Mouse (Mus musculus): ENCODE measurements around the gene Mast4.

DNA sequence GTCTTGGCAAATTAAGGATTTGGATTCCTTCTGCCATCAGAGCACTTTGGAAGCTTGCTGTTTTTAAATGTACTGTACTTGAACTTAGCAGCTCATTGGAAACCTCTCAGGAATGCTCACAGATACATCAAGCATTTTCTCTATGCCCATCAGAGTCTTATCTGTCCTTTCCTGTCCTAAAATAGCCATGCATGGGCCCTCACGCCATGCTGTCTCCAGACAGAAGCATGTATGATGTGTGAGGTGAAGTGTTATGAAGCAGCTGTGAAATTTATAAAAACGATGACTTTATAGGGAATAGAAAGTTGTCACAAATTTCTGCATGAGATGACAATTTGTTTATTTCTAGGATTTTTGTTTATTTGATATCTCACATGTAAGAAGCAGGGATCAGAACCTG is 378.8 kb downstream of the Mast4 start:
- TF ChIP-seq CTCF (IDR thresholded peaks at IDR 0.05; ENCODE audit: extremely low read depth, insufficient read depth, insufficient read length, insufficient replicate concordance) (no peak), POLR2A (IDR thresholded peaks at IDR 0.05; ENCODE audit: low read depth, low read length) (no peak)

All from spleen, adult 2 months (tissue).